Mouse (Mus musculus) myocyte (in vitro differentiated cells): ENCODE results near the gene Ppp1r35.

ENCODE experiments used
- CEBPB ChIP-seq: IDR thresholded peaks from 2 replicates; pipeline ENCODE4 v1.6.1; 2011; ENCODE audit warnings: mild to moderate bottlenecking, moderate library complexity; ENCODE audit not compliant: poor library complexity, insufficient read depth, severe bottlenecking
- E2F4 ChIP-seq: IDR thresholded peaks from one replicate; pipeline ENCODE4 v1.6.1; 2011; ENCODE audit warnings: mild to moderate bottlenecking, control low read depth, moderate library complexity; ENCODE audit not compliant: insufficient read depth
- MAX ChIP-seq: IDR thresholded peaks from one replicate; pipeline ENCODE4 v1.6.1; 2011; ENCODE audit warnings: low read depth, mild to moderate bottlenecking, control low read depth
- POLR2A ChIP-seq: IDR thresholded peaks from one replicate; pipeline ENCODE4 v1.6.1; 2011; ENCODE audit warnings: low read depth, mild to moderate bottlenecking, control low read depth, moderate library complexity; ENCODE audit not compliant: insufficient read length
- USF1 ChIP-seq: IDR thresholded peaks from one replicate; pipeline ENCODE4 v1.6.1; 2011; ENCODE audit warnings: low read depth, mild to moderate bottlenecking, control low read depth, moderate library complexity

DNA sequence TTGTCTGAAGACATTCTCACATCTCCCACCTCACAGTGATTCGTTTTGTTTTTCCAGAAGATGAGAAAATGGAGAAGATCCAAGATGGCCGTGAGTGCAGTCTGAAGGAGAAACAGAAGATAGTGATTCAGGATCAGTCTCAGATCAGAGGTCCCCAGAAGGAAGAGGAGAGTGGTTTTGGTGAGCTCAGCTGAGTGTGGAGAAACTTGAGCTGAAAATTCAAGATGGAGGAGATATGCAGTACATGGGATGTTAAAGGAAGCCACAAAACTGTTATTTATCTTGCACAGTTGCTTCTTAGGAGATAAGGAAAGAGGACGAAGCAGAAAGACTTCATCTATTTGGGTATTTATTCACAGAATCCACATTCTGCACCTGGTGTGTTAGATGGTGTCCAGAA is 22.3 kb downstream of the Ppp1r35 start:
- TF ChIP-seq E2F4 (no peak), POLR2A (no peak), CEBPB (no peak), MAX (no peak), USF1 (no peak)
